Mouse (Mus musculus) stomach, postnatal 0 days (tissue): ENCODE data around the gene Snx9.

ENCODE experiments used
- CTCF ChIP-seq: IDR thresholded peaks from 2 replicates; pipeline ENCODE4 v1.5.1; 2016; ENCODE audit warnings: antibody characterized with exemption, low read depth, mild to moderate bottlenecking, moderate library complexity
- EP300 ChIP-seq: optimal IDR thresholded peaks from 2 replicates; pipeline ENCODE3; 2016; ENCODE audit warnings: antibody characterized with exemption

GRCm38 (mm10) chr17:5794276-5794675, 46.9 kb upstream of the Snx9 start:
- no peak for TF ChIP-seq CTCF
- no peak for TF ChIP-seq EP300
